Mouse (Mus musculus) megakaryocyte-erythroid progenitor cell, adult 5-6 weeks (primary cell): ENCODE measurements at regions not wholly inside any gene's neighbourhood (a gene's known extent, or its start where the extent isn't known, plus 50 kb on each side); places are given as distances from the start of the nearest gene placed in this dataset.

Source experiments
- ATAC-seq: replicated peaks from 2 replicates; pipeline ENCODE4 v1.8.0; 2016; ENCODE audit warnings: mild to moderate bottlenecking, inconsistent platforms; ENCODE audit not compliant: severe bottlenecking, poor library complexity, low FRiP score, low TSS enrichment

- ATAC-seq, result peak; percentile 82
These were observed 858.2 kb upstream of the Car8 start for GRCm38 (mm10) chr4:9096809-9097700.

GRCm38 (mm10) chr4:9096274-9096673 lies 857.4 kb upstream of the Car8 start:
- no peak for ATAC-seq

GRCm38 (mm10) chr4:9095646-9096045 lies 856.8 kb upstream of the Car8 start:
- ATAC-seq, result no peak

GRCm38 (mm10) chr4:9094522-9094921 lies 855.7 kb upstream of the Car8 start:
- no peak for ATAC-seq

- ATAC-seq, result no peak
These were observed 855.2 kb upstream of the Car8 start for GRCm38 (mm10) chr4:9094076-9094475.

- no peak for ATAC-seq
These were observed 844.7 kb upstream of the Car8 start for GRCm38 (mm10) chr4:9083526-9083925.

GRCm38 (mm10) chr4:9081701-9082562 lies 843.1 kb upstream of the Car8 start:
- ATAC-seq, result no peak

GRCm38 (mm10) chr4:9080821-9081493 lies 842.1 kb upstream of the Car8 start:
- ATAC-seq, result peak; percentile 73

GRCm38 (mm10) chr4:9079828-9080245 lies 841.0 kb upstream of the Car8 start:
- no peak for ATAC-seq

GRCm38 (mm10) chr4:9074447-9074846 lies 835.6 kb upstream of the Car8 start:
- no peak for ATAC-seq

- ATAC-seq, result no peak
These were observed 835.0 kb upstream of the Car8 start for GRCm38 (mm10) chr4:9073736-9074428.

GRCm38 (mm10) chr4:9072321-9072720 lies 833.5 kb upstream of the Car8 start:
- no peak for ATAC-seq

GRCm38 (mm10) chr4:9067874-9068273 lies 829.0 kb upstream of the Car8 start:
- ATAC-seq, result no peak

- no peak for ATAC-seq
These were observed 827.4 kb upstream of the Car8 start for GRCm38 (mm10) chr4:9065981-9066815.

GRCm38 (mm10) chr4:9061941-9062340 lies 823.1 kb upstream of the Car8 start:
- ATAC-seq, result no peak

- no peak for ATAC-seq
These were observed 821.4 kb upstream of the Car8 start for GRCm38 (mm10) chr4:9060221-9060620.

GRCm38 (mm10) chr4:9057676-9058075 lies 818.8 kb upstream of the Car8 start:
- ATAC-seq, result no peak

- ATAC-seq, result no peak
These were observed 818.3 kb upstream of the Car8 start for GRCm38 (mm10) chr4:9057113-9057512.

- no peak for ATAC-seq
These were observed 817.0 kb upstream of the Car8 start for GRCm38 (mm10) chr4:9055876-9056275.
